Mouse (Mus musculus): ENCODE data around the gene Gm45711. TPM values are rescaled to one million over a fixed set of nuclear protein-coding genes. Genes with fewer than 3 reads are reported as not detected.
A peak's percentile ranks its signal among the peaks of the same experiment; 100 is the strongest.
"Not testable (repeated sequence)": the region's sequence is repeated elsewhere in the genome, so short reads cannot be mapped to it uniquely, and the experiment has no call there.

Gm45711 gene
- not detected in 2 replicates for total RNA-seq (2015)
- total RNA-seq (2017), result not detected in 2 replicates

DNA sequence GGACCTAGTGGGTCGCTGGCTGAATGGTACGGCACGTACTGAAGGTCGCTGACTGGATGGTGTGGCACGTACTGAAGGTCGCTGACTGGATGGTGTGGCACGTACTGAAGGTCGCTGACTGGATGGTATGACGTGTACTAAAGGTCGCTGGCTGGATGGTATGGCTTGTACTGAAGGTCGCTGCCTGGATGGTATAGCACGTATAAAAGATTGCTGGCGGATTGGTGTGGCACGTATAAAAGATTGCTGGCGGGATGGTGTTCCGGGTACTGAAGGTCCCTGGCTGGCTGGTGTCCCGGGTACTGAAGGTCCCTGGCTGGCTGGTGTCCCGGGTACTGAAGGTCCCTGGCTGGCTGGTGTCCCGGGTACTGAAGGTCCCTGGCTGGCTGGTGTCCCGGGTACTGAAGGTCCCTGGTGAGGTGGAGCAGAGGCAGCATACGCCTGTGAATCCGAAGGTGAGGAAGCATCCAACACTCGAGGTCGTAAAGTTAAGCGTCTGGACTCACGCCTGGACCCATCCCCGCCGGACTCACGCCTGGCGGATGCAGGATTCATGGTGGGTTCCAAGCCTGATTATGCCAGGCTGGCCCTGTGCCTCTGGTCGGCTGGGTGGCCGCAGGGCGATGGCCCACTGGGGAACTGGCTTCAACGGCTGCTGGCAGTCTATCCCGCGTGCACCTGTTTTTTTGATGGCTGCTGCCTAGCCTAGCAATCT is at the start of gene Gm45711, which contains the start of gene Cmtm1:
Gene Gm45711, minus strand, starts transcription at position 641 of the 715 bp plus-strand sequence.
Gene Cmtm1, minus strand, starts transcription at position 705 of the 715 bp plus-strand sequence.
- not testable (repeated sequence) for ATAC-seq (ENCODE audit: poor library complexity, severe bottlenecking)

DNA sequence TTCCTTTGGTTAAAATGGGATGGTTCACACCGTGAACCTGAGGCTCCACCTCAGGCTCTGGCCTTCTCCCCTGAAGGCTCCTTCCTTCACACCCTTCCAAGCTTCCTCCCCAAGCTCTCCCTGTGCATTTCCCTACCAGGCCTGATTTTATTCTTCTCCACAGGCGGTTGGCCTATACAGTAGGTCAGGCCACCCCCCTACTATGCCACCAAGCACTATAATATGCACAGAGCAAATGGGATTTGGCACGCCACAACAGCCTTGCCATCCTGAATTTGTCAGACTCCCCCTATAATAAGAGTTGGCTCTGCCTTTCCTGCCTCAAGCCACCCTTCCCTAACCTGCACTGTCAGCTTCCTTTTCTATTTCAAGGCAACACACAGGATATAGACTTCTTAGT is 48.8 kb upstream of the Gm45711 start:
- ATAC-seq (ENCODE audit: poor library complexity, severe bottlenecking), result no peak

DNA sequence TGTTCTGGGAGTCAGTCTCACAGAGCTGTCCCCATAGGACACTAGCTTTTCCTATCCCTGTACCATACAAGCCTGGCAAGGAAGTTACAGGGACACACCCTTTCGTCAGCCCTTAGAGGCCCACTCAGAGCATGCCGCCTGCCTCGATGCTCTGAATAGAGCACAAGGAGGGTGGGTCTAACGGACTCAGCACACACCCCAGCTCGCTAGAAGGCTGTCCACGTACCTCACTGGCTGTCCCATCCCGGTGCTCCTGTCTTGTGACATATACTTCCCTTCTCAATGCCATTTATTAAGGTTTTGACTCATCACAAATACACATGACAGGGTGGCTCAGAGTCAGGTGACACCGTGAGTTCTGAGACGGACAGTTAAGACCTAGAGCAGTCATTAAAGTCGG is 44.6 kb upstream of the Gm45711 start:
- ATAC-seq (ENCODE audit: poor library complexity, severe bottlenecking), result no peak

DNA sequence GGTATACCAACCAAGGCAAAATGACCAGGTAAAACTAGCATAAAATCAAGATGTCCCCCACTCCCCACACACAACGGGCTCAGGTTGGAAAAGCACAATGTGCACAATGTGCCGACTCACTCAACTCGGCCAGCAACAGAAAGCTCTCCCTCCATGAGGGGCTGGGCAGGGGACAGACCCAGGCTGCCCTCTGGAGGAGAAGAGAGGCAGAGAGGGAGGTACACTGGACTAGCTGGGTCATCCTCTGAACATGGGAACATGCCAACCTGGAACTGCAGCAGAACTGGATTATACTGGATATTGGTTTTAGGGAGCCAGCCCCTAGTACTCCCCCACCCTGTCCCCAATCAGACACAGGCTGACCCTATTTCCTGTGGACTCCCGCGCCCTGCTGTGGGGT is 43.3 kb upstream of the Gm45711 start:
- 0 out of 2 replicates have a peak, but pooled peaks have one; percentile 33 for ATAC-seq (ENCODE audit: poor library complexity, severe bottlenecking)

DNA sequence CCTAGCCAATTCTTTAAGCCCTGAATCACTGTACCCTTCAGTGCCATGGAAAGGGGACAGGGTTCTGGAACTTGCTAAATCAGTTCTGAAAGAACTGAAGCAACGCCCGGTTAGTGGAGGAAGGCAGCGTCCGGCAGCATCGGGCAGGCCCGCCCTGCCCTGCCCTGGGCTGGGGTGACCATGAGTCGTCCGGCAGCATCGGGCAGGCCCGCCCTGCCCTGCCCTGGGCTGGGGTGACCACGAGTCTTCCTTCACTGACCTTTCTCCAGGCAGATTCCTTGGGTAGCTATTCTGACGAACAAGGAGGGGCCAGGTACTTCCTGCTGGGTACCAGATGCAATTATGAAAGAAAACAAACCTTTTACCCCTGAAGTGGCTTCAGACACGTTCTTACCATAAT is 40.2 kb upstream of the Gm45711 start:
- no peak for ATAC-seq (ENCODE audit: poor library complexity, severe bottlenecking)

DNA sequence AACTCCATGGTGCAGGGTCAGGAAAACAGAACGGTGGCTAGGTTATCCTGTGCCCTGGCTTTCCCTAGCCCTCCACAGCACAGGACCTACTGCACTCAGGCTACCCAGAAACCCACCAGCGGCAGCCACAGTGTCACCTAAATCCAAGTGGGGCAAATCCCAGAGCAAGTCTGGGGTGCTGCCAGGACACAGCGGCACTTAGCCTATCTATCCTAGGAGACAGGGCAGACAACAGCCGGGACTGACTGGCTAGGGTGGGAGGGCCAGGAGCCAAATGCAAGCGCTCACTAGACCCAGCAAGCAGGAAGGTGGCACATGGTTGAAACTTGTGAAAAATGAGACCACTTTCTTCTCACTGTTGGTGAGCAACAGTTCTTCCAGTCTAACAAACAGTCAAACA is 39.1 kb upstream of the Gm45711 start:
- ATAC-seq (ENCODE audit: poor library complexity, severe bottlenecking), result no peak

DNA sequence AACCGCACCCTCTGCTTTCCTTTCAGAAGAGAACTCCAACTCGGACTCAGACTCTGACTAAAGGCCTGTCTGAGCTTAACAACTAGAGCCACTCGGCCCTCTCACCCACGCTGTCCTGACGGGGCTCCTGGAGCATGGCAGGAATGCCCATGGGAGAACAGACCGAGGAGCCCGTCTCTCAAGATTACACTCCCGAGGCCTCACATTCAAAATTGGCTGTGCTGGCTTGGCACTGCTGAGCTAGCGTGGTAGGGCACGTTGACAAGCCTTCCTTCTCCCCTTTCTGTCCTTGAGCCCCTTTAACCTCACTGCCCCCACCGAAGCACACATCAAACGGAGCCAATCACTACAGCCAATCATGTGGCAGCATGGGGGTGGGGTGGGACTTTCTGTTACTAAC is 36.8 kb upstream of the Gm45711 start:
- ATAC-seq (ENCODE audit: poor library complexity, severe bottlenecking), result no peak

DNA sequence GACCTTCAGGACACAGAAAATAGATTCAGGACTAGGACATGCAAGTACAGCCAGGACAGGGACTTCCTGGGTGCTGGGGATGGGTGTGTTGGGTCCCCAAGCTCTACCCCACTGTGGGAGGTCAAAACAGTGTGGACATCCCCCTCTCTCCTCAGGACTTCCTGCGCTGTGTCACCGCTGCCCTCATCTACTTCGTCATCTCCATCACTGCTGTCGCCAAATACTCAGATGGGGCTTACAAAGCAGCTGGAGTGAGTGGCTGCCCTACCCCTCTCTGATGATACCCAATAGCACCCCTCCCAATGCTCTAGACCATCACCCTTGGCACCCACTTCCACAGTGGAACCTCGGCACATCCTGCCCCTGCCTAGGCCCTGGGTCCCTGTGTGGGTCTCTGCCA is 34.7 kb upstream of the Gm45711 start:
- ATAC-seq (ENCODE audit: poor library complexity, severe bottlenecking), result no peak

DNA sequence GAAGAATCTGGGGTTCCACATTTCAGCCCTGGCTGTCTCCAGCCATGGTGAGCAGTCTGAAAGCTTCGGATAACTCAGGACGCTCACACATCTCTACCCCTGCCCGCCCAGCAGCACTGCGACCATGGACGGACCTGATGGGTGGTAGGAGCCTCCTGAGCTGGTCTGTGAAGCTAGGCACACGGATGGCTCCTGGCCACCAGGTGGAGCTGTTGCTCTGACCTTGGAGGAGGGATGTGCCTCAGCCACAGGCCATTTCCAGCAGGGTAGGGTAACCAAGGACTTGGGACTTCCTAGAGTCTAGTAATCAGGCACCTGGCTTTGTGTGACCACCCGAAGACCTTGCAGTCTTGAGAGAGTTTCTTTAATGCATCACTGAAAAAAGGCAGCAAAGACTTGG is 34.1 kb upstream of the Gm45711 start:
- peak; percentile 50 for ATAC-seq (ENCODE audit: poor library complexity, severe bottlenecking)

DNA sequence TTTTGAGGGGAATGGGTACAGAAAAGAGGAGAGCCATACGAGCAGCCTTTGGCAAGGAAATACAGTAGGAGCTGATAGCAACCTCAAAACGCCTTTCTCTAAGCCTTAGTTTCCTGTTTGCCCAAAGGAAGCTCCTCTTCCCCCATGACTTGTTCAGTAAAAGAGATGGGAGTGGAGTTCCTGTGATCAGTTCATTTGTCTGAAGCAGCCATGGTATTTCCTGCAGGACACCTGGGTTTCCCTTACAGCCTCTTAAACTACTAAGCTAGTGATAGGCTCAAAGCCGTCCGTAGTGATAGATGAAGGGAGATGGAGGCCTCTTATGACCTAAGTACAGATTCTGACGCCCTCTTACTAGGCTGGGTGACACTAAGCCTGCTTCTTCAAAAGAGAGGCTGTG is 32.5 kb upstream of the Gm45711 start:
- no peak for ATAC-seq (ENCODE audit: poor library complexity, severe bottlenecking)

DNA sequence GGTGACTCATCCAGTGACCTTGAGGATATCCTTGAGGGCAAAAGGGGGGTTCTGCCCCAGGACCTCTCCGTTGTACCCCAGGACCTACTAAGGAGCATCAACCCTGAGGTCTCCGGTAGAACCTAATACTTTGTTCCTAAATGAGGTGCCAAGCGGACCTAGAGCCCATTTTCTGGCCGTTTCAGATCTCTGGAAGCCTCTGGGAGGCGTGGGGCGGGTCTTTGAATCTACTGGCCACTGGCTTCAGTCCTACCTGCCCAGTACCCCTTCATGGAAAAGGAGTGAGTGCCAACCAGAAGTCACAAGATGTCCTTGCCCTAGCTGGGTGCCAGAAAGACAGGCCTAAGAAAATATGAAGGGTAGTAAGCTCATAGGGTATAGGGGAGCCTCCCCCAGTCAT is 31.8 kb upstream of the Gm45711 start:
- ATAC-seq (ENCODE audit: poor library complexity, severe bottlenecking), result no peak

DNA sequence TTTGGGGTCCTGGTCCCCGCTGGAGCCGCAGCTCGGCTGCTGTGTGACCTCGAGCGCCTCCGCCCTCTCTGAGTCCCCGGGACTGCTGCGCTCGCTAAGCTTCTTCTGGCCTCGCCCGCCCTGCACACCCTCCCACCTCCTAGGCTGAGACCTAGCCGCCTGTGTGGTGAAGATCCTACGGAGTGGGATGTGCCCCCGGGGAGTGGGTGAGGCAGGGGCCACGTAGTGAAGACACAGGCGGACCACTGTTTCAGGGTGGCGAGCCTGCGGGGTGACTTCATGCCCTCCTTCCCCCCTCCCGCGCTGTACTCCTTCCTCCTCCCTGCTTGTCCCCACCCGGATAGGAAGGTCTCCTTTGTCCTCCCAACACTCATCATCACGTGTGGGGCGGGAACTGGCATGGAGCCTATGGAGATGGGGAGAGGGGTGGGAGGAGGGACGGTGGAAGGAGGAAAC is 31.3 kb upstream of the Gm45711 start:
- ATAC-seq (ENCODE audit: poor library complexity, severe bottlenecking), result peak; percentile 33

DNA sequence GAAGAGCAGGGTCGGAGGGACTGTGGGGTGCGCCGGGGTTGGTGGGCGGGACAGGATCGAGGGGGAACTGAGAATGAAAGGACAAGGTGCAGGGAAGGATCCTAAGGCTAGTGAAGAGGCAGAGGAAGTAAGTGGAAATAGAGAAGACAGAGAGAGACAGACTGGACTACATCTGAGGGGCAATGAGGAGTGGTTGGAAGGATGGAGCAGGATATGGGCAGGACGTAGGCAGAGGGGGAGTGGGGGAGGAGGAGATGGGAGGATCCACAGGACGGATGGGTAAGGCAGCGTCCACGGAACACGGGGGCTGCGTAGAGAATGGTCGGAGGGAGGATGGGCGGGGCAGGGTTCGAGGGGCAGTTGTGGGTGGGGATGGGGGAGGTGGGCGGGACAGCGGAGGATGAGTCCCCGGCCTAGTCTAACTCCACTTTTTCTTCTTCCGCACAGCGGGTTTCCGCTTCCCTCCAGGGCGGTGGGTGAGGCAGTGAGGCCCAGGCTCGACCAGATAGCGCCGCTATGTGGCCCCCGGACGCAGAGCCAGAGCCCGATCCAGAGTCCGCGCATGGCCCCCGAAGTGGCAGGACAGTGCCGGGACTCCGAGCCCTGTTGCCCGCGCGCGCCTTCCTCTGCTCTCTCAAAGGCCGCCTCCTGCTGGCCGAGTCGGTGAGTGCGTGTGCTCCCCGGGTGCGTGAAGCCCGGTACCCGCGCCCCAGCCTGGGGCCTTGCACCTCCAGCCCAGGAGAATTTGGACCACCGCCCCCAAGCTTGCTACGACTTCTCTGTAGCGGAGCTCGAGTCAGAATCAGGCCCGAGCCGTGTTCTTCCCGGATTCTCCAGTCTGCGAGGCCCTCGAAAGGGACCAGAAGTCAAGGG is 30.6 kb upstream of the Gm45711 start:
- peak; percentile 61 for ATAC-seq (ENCODE audit: poor library complexity, severe bottlenecking)

DNA sequence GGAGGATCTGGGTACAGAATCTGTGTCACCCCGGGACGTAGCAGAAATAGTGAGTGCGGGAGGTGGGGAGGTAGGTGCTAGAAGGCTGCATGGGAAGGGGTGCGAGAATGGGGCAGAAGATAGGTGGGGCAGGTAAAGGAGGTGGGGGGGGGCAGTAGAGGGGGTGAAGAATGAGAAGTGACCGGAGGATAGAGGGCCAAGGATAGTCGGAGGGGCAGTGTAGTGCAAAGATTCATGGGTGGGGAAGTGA is 30.0 kb upstream of the Gm45711 start:
- no peak for ATAC-seq (ENCODE audit: poor library complexity, severe bottlenecking)

DNA sequence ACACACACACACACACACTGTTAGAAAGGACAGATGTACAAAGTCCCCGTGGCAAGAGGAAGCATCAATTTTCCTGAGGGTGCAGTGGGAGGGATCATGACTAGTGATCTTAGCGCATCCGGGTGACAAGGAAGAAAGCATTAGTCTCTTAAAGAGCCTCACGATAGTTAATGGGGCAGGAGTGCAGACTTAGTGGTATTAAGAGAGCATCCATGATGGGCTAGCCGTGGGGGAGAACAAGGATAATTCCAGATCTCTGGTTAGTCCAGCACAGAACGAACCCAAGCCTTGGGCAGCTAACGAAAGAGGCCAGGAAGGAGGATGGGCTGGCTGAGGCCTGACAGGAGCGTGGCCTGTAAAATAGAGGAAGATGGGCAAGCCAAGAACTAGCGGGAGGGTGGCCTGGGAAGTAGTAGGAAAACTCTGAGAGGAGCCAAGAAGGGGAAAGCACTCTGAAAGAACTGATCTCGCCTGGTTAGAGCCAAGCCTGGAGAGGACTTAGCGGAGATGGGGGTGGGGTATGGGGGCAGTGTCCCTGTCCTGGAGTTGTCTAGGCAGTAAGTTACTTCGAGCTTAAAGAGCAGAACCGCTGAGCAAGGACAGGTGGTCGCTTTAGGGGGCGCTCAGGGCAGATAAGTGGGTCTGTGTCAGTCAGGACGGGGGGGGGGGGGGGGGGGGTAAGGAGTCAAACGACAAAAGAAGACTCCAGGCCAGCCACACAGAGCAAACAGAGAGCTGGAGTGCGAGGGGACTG is 29.5 kb upstream of the Gm45711 start, which contains the start of gene Cmtm3:
Gene Cmtm3, plus strand, starts transcription at position 182 of the 754 bp plus-strand sequence.
- no peak for ATAC-seq (ENCODE audit: poor library complexity, severe bottlenecking)

DNA sequence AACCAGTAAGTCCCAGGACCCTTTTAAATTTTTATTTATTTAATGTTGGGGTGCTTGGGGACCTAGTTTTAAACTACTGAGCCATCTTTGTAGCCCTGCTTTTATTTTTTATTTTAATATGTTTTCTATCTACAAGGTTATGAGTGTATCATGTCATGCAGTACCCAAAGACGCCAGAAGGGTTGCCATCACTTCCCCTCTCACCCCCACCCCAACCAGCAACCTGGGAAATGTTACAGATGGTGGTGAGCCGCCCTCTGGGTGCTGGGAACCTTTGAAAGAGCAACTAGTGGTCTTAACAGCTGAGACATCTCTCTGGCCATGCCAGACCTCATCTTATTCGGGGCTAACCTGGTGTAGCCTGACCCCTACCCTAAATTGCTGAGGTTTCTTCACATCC is 28.0 kb upstream of the Gm45711 start:
- ATAC-seq (ENCODE audit: poor library complexity, severe bottlenecking), result no peak

DNA sequence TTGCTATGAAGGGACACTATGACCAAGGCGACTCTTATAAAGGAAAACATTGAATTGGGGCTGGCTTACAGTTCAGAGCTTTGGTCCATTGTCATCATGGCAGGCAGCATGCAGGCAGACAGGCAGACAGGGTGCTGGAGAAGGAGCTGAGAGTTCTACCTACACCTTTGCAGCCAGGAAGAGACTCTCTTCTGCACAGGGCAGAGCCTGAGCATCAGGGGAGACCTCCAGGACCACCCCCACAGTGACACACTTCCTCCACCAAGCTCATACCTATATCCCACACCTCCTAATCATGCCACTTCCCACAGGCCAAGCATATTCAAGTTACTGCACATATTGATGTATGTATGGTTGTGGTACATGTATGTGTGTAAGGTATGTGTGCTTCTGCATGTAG is 26.9 kb upstream of the Gm45711 start:
- no peak for ATAC-seq (ENCODE audit: poor library complexity, severe bottlenecking)

DNA sequence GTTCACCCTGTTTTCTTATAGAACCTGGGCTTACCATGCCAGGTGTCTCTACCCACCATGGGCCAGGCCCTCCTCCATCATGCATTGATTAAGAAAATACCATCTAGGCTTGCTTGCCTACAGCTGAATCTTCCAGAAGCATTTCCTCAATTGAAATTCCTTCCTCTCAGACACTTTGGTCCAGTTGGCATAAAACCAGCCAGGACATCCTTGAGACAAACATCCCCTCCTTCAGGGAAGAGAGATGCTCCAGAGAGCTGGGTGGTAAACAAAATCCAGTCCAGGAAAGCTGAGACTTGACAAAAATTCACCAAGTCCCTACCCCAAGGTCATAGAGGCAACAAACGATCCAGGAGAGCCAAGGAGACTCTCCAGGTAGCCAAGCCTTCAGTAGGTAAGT is 24.3 kb upstream of the Gm45711 start:
- no peak for ATAC-seq (ENCODE audit: poor library complexity, severe bottlenecking)

DNA sequence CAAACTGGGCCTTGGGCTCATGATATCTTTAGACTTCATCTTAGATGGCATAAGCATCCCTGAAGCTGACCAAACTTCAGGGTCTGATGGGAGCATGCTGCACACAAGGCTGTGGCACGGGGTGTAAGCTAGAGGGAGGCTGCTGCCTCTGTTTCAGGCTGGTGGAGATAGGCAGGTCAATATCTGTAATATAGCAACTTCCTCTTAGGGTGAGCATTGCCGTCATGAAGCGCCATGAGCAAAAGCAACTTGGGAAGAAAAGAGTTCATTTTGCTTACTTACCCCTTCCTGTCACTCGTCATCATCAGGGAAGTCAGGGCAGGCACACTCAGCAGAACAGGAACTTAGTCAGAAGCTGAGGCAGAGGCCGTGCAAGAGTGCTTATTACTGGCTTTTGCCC is 23.9 kb upstream of the Gm45711 start:
- ATAC-seq (ENCODE audit: poor library complexity, severe bottlenecking), result peak; percentile 84

DNA sequence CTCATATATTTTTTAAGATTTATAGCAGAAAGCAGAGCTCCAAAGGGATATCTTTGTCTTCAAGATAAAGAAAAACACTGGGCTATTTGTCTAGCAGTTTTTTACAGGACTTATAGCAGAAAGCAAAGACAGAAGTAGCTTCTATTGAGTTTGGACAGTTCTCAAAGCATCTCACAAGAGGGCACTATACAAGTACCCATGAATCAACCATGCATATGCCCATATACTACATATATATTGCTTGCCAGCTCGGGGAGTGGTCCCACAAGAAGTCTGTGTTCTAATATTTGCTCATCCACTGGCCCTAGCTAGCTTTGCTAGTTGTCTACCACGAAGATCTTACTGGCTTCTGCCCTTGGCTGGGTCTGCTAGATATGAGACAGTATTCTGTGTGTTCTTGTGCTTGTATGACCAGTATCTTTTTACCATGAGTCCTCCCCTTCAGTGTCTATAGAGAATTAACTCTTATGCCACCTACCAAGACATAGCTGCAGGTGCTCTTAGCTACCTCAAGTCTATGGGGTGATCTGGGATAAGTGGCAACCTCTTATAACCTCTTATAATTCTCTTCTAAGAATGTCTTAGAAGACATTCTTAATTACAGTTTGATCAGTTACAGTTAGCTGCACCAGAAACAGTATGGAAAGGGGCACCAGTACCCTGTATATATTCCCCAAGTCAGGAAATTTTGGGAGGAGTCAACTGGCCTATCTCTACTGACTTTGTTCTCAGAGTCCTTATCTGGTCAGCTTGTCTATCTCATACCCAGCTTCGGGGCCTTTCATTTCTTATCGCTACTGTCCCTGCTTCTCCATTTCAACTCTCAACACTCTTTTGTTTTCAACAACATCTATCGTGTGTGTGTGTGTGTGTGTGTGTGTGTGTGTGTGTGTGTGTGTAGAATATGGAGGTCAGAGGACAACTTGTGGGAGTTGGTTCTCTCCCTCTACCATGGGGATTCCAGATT is 23.1 kb upstream of the Gm45711 start:
- ATAC-seq (ENCODE audit: poor library complexity, severe bottlenecking), result no peak

Measured in megakaryocyte, adult 5-6 weeks (primary cell).